Mouse (Mus musculus) thymus, adult 2 months (tissue): ENCODE measurements around the gene Glo1.

Experiments
- CTCF ChIP-seq: fragments of 200-500 bp; IDR thresholded peaks from 2 replicates; pipeline ENCODE4 v1.5.1; 2012; ENCODE audit warnings: mild to moderate bottlenecking, control low read depth, low read length, moderate library complexity, borderline replicate concordance; ENCODE audit not compliant: control insufficient read depth, poor library complexity, insufficient read depth; ENCODE audit errors: extremely low read depth
- POLR2A ChIP-seq: fragments of 200-500 bp; IDR thresholded peaks from 2 replicates; pipeline ENCODE4 v1.6.1; 2012; ENCODE audit warnings: mild to moderate bottlenecking, low read length, control low read depth, moderate library complexity; ENCODE audit not compliant: control insufficient read depth, poor library complexity, insufficient read depth; ENCODE audit errors: extremely low read depth

DNA sequence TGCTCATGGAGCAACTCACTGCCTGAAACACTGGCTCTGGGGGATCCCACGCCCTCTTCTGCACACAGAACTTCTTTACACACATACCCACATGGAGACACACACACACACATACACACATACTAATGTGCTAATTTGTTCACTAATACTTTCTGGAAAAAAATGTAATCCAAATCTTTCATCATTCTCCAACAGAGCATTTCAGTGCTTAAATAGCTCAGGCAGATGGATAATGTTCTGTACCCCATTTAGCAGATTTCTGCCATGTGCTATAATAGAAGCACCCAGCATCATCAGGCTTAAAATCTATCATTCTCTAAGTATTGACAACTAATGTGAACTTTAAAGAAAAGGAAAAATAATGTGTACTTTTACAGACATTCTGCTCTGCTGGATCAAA, 45.9 kb downstream of the Glo1 start:
- TF ChIP-seq CTCF (no peak), POLR2A (no peak)
